Mouse (Mus musculus) G1E (cell line): ENCODE measurements around the gene Hivep3. TPM values are rescaled to one million over a fixed set of nuclear protein-coding genes. Genes with fewer than 3 reads are reported as not detected.

Experiments used
- ATAC-seq: 2 replicates; pipeline ENCODE4 v1.8.0; 2016; ENCODE audit warnings: mild to moderate bottlenecking; ENCODE audit not compliant: insufficient number of reproducible peaks, poor library complexity, low FRiP score, severe bottlenecking; ENCODE audit errors: extremely low read depth
- DNase-seq: peaks from one replicate; pipeline ENCODE4 v3.0.0; 2012; ENCODE audit warnings: low spot score
- H3K27me3 ChIP-seq: 2 replicates; pipeline ENCODE4 v1.6.1; 2012; ENCODE audit warnings: mild to moderate bottlenecking, low read length, inconsistent platforms; ENCODE audit not compliant: insufficient read depth
- H3K36me3 ChIP-seq: replicated peaks from 2 replicates; pipeline ENCODE3; 2012; ENCODE audit warnings: mild to moderate bottlenecking, inconsistent platforms
- H3K4me1 ChIP-seq: 2 replicates; pipeline ENCODE4 v1.6.1; 2012; ENCODE audit warnings: low read depth, low read length, inconsistent platforms, mixed read lengths; ENCODE audit not compliant: insufficient read depth
- H3K4me3 ChIP-seq: 2 replicates; pipeline ENCODE4 v1.5.1; 2012; ENCODE audit warnings: low read depth, mild to moderate bottlenecking, inconsistent platforms, low read length, moderate library complexity, mixed read lengths
- H3K9me3 ChIP-seq: replicated peaks from 2 replicates; pipeline ENCODE4 v1.6.1; 2012; ENCODE audit warnings: inconsistent platforms
- CTCF ChIP-seq: IDR thresholded peaks from 2 replicates; pipeline ENCODE4 v1.5.1; 2012; ENCODE audit warnings: low read depth, low read length, inconsistent platforms, mixed read lengths
- GATA1 ChIP-seq: IDR thresholded peaks from 2 replicates; pipeline ENCODE4 v1.6.1; 2012; ENCODE audit warnings: borderline replicate concordance, low read length, inconsistent platforms, mixed read lengths
- GATA2 ChIP-seq: IDR thresholded peaks from 2 replicates; pipeline ENCODE4 v1.6.1; 2012; ENCODE audit warnings: low read depth, low read length, inconsistent platforms, borderline replicate concordance
- POLR2AphosphoS5 ChIP-seq: IDR thresholded peaks from 2 replicates; pipeline ENCODE4 v1.6.1; 2012; ENCODE audit warnings: low read depth, low read length, inconsistent platforms; ENCODE audit not compliant: insufficient replicate concordance
- TAL1 ChIP-seq: conservative IDR thresholded peaks from 2 replicates; pipeline ENCODE4 v1.6.1; 2012; ENCODE audit warnings: low read depth, low read length, inconsistent platforms, mixed read lengths
- polyA plus RNA-seq: library from polyadenylated mRNA; stranded (reverse); fragments of >175 nt; gene quantifications from 2 replicates; pipeline ENCODE4 v1.2.3, GENCODE M21; 2012
- total RNA-seq, 2 experiments: library from RNA; stranded (forward) in 1 of 2; stranded (reverse) in 1 of 2; fragments of 200-1000 nt in 1 of 2; fragments of >200 nt in 1 of 2; fragmentation: Nextera tagmentation in 1 of 2; gene quantifications; 2 replicates each; pipeline ENCODE4 v1.2.3; 2014 to 2017

The Hivep3 gene
- total and polyA plus RNA-seq, 3 experiments = 0.49 TPM; not detected in 2

- no peak overlapping the region for H3K4me3 ChIP-seq
- no peaks in the 10 kb centered on the region; the same call in 1 of the 2 replicates for H3K27me3 ChIP-seq
- H3K9me3 ChIP-seq = peaks cover 88% of the 10 kb centered on the region
- ATAC-seq (no peak), DNase-seq (no peak)
- TF ChIP-seq TAL1 = no peak
- no peak for TF ChIP-seq CTCF
- no peak for TF ChIP-seq POLR2AphosphoS5
- no peak for TF ChIP-seq GATA2
- TF ChIP-seq GATA1 = no peak
- no peaks in the 10 kb centered on the region for H3K36me3 ChIP-seq
- no peaks in the 10 kb centered on the region for H3K4me1 ChIP-seq
Observed at GRCm38 (mm10) chr4:119967636-119968035, 234.1 kb downstream of the Hivep3 start.

- Histone ChIP-seq H3K27me3 (no peaks in the 10 kb centered on the region; the same call in 1 of the 2 replicates), H3K4me1 (no peaks in the 10 kb centered on the region), H3K9me3 (peaks cover 88% of the 10 kb centered on the region), H3K36me3 (no peaks in the 10 kb centered on the region), H3K4me3 (no peak overlapping the region)
- TF ChIP-seq GATA1 (no peak), CTCF (no peak), GATA2 (no peak), TAL1 (no peak)
- ATAC-seq (no peak), DNase-seq (no peak)
Observed at GRCm38 (mm10) chr4:119968071-119968470, 234.5 kb downstream of the Hivep3 start.

GRCm38 (mm10) chr4:119968887-119969286 lies 235.3 kb downstream of the Hivep3 start:
- Histone ChIP-seq H3K4me1 (no peaks in the 10 kb centered on the region), H3K4me3 (no peak overlapping the region), H3K27me3 (no peaks in the 10 kb centered on the region; the same call in 1 of the 2 replicates), H3K9me3 (peaks cover 86% of the 10 kb centered on the region), H3K36me3 (no peaks in the 10 kb centered on the region)
- DNase-seq (no peak), ATAC-seq (no peak)
- TF ChIP-seq POLR2AphosphoS5 = no peak
- TF ChIP-seq CTCF = no peak
- TF ChIP-seq GATA2 = no peak
- no peak for TF ChIP-seq GATA1
- TF ChIP-seq TAL1 = no peak

- peaks cover 89% of the 10 kb centered on the region for H3K9me3 ChIP-seq
- H3K4me1 ChIP-seq = no peaks in the 10 kb centered on the region
Observed at GRCm38 (mm10) chr4:119970166-119970565, 236.6 kb downstream of the Hivep3 start.

GRCm38 (mm10) chr4:119972375-119972774 lies 238.8 kb downstream of the Hivep3 start:
- no peak for TF ChIP-seq GATA2
- no peak for TF ChIP-seq TAL1
- no peak for TF ChIP-seq POLR2AphosphoS5
- TF ChIP-seq GATA1 = no peak
- TF ChIP-seq CTCF = no peak
- no peaks in the 10 kb centered on the region; the same call in 1 of the 2 replicates for H3K27me3 ChIP-seq
- no peaks in the 10 kb centered on the region for H3K4me1 ChIP-seq
- no peaks in the 10 kb centered on the region for H3K36me3 ChIP-seq
- H3K4me3 ChIP-seq = no peak overlapping the region
- DNase-seq (no peak), ATAC-seq (no peak)
- peaks cover 88% of the 10 kb centered on the region for H3K9me3 ChIP-seq

More at GRCm38 (mm10) chr4:119970166-119970565, 236.6 kb downstream of the Hivep3 start:
- no peaks in the 10 kb centered on the region; the same call in 1 of the 2 replicates for H3K27me3 ChIP-seq
- no peak for DNase-seq
- H3K36me3 ChIP-seq = no peaks in the 10 kb centered on the region
- ATAC-seq = no peak
- H3K4me3 ChIP-seq = no peak overlapping the region
- no peak for TF ChIP-seq TAL1
- no peak for TF ChIP-seq GATA2
- no peak for TF ChIP-seq POLR2AphosphoS5
- TF ChIP-seq CTCF = no peak
- no peak for TF ChIP-seq GATA1

- H3K4me3 ChIP-seq = no peak overlapping the region
- H3K36me3 ChIP-seq = no peaks in the 10 kb centered on the region
- H3K4me1 ChIP-seq = no peaks in the 10 kb centered on the region
- no peaks in the 10 kb centered on the region for H3K27me3 ChIP-seq
- ATAC-seq (no peak), DNase-seq (no peak)
- H3K9me3 ChIP-seq = peaks cover 90% of the 10 kb centered on the region
- TF ChIP-seq POLR2AphosphoS5 (no peak), CTCF (no peak), GATA2 (no peak), TAL1 (no peak), GATA1 (no peak)
Observed at GRCm38 (mm10) chr4:119973729-119974605, 240.4 kb downstream of the Hivep3 start.
